Mouse (Mus musculus): ENCODE data around the gene Gm26992. TPM values are rescaled to one million over a fixed set of nuclear protein-coding genes. Genes with fewer than 3 reads are reported as not detected.

Gm26992 gene
- polyA plus RNA-seq, 1 experiment from 2014 or later = not detected

DNA sequence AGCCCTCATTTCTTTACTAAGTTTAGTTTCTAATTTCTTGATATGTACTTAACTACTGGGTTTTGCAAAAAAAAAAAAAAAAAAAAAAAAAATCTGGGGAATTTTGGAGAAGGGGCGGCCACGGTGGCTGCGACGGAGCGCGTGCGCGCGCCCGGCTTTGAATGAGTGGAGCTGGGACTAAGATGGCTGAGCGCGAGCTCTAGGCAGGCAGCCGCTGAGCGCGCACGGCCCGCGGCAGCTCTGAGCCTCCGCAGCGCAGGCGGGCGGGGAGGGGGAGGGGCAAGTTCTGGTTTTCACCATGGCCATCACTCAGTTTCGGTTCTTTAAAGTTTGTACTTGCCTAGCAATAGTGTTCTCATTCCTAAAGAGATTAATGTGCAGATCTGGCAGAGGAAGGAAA is 107.4 kb downstream of the Gm26992 start:
- WGBS = 2% methylated on average over 19 of the region's 23 CpGs
- H3K4me1 ChIP-seq (replicated peaks; ENCODE audit: control insufficient read depth, insufficient read depth, low read length) = no peaks in the 10 kb centered on the region
- peak overlapping the region; percentile 47; the same call in 1 of the 2 replicates for H3K9ac ChIP-seq (ENCODE audit: low read length)
- H3K9me3 ChIP-seq (ENCODE audit: control insufficient read depth, low read length) = no peaks in the 10 kb centered on the region
- no peaks in the 10 kb centered on the region for H3K36me3 ChIP-seq (ENCODE audit: control insufficient read depth, insufficient read depth, low read length)
- no peaks in the 10 kb centered on the region for H3K27me3 ChIP-seq (ENCODE audit: control insufficient read depth, insufficient read depth, low read depth, low read length)
- H3K27ac ChIP-seq (ENCODE audit: low read length) = no peak overlapping the region
- H3K4me3 ChIP-seq (ENCODE audit: low read length) = peak overlapping the region; percentile 35
- ATAC-seq (ENCODE audit: low read depth) = peak; percentile 89
- H3K4me2 ChIP-seq (ENCODE audit: low read depth, low read length) = peak overlapping the region; percentile 54

Other genes starting within 250 kb of the Gm26992 start
- gene Nap1l2, start 235.4 kb upstream of the Gm26992 start, polyA plus RNA-seq (2015; fragmentation: Nextera tagmentation; extraction: Ambion mirVana) = 0.96 and 1.1 TPM in 2 replicates
- gene Cdx4, start 100.6 kb upstream of the Gm26992 start, polyA plus RNA-seq (2015; fragmentation: Nextera tagmentation; extraction: Ambion mirVana) = 0.10 TPM in 1 of 2 replicates, not detected in the other
- 2.6 and 3.3 TPM in 2 replicates for gene Chic1, start 65.5 kb upstream of the Gm26992 start, polyA plus RNA-seq (2015; fragmentation: Nextera tagmentation; extraction: Ambion mirVana)
- 0.25 TPM in 1 of 2 replicates, not detected in the other for gene Tsx, start 7.5 kb upstream of the Gm26992 start, polyA plus RNA-seq (2015; fragmentation: Nextera tagmentation; extraction: Ambion mirVana)
- gene Zcchc13, start 208.6 kb downstream of the Gm26992 start, polyA plus RNA-seq (2015; fragmentation: Nextera tagmentation; extraction: Ambion mirVana) = not detected in 2 replicates

Measured in lung, embryonic 16.5 days (tissue).